Mouse (Mus musculus): ENCODE results near the gene Zfp622.
"Not testable (repeated sequence)": the region's sequence is repeated elsewhere in the genome, so short reads cannot be mapped to it uniquely, and the experiment has no call there.

Zfp622 gene

DNA sequence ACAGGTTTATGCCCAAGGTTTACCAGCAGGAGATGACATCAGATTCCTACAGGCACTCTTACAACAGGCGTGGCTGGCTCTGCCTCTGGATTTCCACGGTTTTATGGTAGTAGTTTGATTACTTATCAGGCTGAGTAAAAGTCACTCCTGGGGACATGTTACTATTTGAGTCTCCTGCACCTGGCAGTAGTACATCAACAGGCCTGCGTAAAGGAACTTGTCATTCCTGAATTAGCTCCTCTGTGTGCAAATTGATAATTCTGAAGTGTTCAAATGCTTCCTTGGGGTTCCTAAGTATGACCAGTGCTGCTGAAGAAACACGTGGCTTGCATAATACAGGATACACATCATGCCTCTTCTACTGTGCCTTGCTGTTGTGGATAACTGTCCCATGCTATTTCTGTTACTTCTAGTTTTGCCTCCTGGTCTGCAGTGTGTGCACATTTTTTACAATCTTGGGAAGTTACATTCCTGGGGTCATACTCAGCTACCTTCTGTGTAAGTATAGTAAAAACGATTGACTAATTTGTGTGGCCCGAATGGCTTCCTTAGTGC is 17.9 kb upstream of the Zfp622 start:
- intact Hi-C loops (cut with DNase I): no loop called here

DNA sequence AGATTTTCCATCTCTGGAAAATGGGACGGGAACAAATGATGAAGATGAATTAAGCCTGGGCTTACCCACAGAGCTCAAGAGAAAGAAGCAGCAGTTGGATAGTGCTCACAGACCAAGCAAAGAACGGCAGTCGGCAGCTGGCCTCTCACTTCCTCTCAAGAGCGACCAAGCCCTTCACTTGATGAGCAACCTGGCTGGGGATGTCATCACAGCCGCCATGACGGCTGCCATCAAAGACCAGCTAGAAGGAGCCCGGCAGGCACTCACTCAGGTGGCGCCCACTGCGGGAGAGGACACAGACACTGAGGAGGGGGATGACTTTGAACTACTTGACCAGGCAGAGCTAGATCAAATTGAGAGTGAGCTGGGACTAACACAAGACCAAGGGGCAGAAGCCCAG is 12.6 kb upstream of the Zfp622 start:
- intact Hi-C loops (cut with DNase I): no loop called here

DNA sequence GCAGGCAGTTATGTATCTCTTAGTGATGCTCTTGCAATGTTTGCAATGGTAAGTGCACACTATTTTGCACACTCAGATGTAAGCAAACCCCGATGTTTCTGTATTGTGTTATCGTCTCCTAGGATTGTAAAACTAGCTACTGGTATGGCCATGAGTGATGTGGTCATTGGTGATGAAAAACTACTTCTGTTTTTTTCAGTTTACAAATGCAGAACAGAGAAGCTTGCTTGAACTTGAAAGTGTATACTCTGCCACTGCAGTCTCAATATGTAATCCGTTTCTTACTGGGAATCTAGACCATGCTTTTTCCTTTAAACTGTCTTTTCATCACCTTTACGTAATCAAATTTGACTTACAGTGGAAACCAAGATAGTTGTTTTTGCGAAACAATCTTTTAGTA is 11.4 kb upstream of the Zfp622 start:
- intact Hi-C loops (cut with DNase I): no loop called here

DNA sequence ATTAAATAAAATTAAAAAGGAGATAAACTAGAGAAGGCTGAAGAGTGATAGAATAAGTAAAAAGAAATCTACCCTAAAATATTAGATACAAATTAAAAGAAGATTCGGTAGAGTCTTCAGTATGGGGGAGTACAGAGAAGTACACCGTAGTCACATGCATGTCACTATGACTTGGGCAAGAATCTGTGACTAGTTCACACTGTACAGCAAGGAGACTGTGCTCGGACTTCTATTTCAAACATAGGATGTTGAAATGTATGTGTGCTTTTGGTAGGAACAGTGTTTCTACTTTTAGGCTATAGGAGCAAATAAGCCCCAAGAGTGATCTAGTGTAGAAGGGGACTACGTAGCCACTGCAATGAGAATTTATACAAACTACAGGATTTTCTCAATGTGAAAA is 9.8 kb upstream of the Zfp622 start:
- intact Hi-C loops (cut with DNase I): no loop called here

DNA sequence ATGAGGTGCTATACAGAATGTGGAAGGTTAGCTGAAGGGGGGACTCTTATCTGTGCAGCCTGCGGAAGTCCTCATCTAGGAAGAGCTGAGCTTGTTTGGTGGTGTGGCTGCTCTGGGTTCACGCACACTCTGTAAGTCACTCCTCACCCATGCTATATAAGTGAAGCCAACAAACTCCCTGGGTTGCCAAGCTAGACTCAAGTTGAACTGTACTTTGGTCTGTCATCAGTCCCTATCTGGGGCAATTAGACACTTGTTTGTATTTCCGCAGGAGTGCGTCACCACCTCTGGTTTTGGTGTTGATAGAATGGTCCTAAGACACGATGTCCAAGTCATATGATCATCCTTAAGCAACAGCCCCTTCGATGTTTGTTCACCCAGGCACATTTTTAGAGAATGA is 8.4 kb upstream of the Zfp622 start:
- intact Hi-C loops (cut with DNase I): no loop called here

GRCm38 (mm10) chr15:25983614-25984013 is 552 bp upstream of the Zfp622 start:
- intact Hi-C loops (cut with DNase I): not testable (repeated sequence)

GRCm38 (mm10) chr15:25984734-25985492 is 747 bp downstream of the Zfp622 start:
- intact Hi-C loops (cut with DNase I): no loop called here

DNA sequence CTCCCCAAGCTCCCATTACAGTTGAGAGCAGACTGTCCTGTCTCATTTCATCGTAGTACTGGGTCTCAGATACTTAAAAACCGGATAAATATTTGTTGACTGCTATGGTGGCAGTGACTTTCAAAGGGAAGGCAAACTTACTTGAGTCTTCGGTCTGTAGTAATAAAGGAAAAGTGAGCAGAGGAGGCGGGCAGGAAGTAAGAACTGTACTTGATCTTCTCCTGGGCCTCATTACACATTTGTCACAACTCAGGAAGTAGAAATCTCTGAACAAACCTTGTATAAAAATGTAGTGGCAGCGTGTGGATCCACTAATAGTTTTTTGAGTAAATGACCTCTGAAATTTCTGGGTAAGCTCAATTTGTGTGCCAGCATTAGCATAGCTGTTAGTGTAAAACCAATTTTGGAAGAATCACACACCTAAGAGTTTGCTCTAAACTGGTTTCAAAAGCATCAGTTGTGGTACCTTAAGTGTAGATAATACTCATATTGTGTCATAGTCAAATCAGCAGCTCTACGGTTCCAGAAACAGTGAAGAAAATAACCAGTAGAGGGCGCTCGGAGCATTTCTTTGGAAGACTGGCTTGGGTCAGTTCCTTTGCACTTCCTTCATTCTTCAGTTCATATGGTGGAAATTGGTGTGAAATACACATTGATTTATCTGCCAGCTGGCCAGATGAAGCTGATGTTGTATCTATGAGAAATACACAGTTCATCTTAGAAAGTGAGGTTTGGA is 9.0 kb downstream of the Zfp622 start:
- intact Hi-C loops (cut with DNase I): no loop called here

DNA sequence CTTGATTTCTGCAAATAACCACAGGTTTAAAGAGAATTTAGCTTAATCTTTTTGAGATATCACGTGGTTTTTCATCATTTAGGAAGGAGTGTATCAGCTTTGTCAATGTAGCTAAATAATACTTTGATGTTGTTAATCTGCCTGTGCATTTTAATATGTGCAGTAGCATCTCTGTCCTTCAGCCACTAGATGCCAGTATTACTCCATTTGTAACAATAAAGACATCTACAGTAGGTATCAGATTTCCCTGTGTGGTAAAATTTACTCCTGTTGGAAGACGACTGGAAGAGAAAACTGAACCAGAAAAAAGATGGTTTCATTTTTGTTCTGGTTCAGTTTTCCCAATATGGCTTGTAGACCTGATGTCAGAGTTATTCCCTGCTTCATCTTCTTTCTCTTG is 11.4 kb downstream of the Zfp622 start:
- intact Hi-C loops (cut with DNase I): loop anchor here (2.0 kb wide), 1 partner anchor 331 kb away; no protein-coding TSS in a partner anchor

GRCm38 (mm10) chr15:25999545-25999944 is 15.4 kb downstream of the Zfp622 start:
- intact Hi-C loops (cut with DNase I): not testable (repeated sequence)

- intact Hi-C loops (cut with DNase I): no loop called here
These were observed 24.5 kb downstream of the Zfp622 start for GRCm38 (mm10) chr15:26008621-26009020.

- intact Hi-C loops (cut with DNase I): no loop called here
These were observed 28.7 kb downstream of the Zfp622 start for GRCm38 (mm10) chr15:26012891-26013290.

- intact Hi-C loops (cut with DNase I): no loop called here
These were observed 32.0 kb downstream of the Zfp622 start for GRCm38 (mm10) chr15:26015979-26016665.

GRCm38 (mm10) chr15:26021721-26022120 is 37.6 kb downstream of the Zfp622 start:
- intact Hi-C loops (cut with DNase I): no loop called here

DNA sequence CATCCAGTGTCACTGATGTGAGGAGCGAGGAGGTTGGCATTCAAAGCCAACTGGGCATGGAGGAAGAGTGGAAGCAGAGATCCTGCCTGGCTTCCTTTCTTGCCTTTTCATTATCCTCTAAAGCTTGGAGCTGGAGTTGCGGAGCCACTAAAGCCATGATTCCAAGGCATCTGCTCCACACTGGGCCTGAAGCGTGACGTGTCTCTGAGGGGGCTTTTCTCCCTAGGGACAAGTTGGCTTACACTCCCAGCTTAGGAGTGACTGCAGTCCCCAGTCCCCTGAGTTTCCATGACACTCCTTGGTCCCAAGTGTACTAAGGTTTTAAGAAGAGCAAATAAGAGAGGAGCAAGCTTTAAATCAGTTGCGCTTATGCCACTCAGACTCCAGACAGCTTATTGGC is 38.5 kb downstream of the Zfp622 start:
- intact Hi-C loops (cut with DNase I): no loop called here

DNA sequence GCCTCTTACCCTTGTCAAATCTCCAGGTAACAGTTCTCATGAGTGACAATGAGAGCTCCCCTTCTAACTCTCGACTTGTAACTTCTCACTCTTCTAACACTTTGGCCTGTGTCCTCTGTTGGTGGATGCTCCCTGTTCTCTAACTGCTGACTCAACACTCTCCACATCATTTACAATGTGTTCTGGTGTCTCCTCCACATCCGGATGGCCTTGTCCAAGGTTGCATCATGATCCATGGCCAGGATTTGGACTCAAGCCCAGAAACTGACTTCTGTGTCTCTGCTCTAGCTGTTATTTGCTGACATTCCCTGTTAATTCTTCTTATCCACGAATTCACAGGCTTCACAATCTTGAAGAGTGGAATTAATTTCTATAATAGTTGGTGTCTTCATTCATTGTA is 47.5 kb downstream of the Zfp622 start:
- intact Hi-C loops (cut with DNase I): no loop called here

DNA sequence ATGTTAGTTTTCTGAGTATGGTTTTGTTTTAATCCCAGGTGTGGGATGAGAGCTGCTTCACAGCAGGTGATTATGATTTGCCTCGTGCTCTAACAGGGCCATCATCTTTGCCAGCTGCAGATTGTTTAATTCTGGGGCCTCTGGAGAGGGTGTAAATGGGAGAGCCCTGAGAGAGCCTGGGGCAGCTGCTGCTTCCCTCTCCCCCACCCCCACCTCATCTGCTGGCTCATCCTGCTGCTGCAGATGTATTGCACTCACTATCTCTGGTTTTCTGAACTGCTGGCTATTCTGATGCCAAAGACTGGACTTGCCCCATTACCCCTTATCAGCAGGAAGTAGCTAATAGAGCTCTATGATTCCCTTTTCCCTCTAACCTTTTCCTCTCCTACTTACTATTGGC is 56.4 kb downstream of the Zfp622 start:
- intact Hi-C loops (cut with DNase I): no loop called here

GRCm38 (mm10) chr15:26041196-26041947 is 57.2 kb downstream of the Zfp622 start:
- intact Hi-C loops (cut with DNase I): no loop called here
